Mouse (Mus musculus) forebrain, embryonic 14.5 days (tissue): ENCODE measurements at regions not wholly inside any gene's neighbourhood (a gene's known extent, or its start where the extent isn't known, plus 50 kb on each side); places are given as distances from the start of the nearest gene placed in this dataset.

Experiments used
- ATAC-seq: fragments of 200-750 bp; cut with Nextera tagmentation; 2 replicates; pipeline ENCODE4 v1.8.0; 2017; ENCODE audit warnings: mild to moderate bottlenecking, moderate library complexity
- DNase-seq: peaks from one replicate; pipeline ENCODE4 v3.0.0-alpha.2; 2015; ENCODE audit warnings: low spot score
- H3K27ac ChIP-seq: fragments of 300-500 bp; sonication (generic); 2 replicates; pipeline ENCODE4 v1.5.1; 2014; ENCODE audit warnings: low read depth, mild to moderate bottlenecking, control low read depth, low read length, moderate library complexity
- H3K27me3 ChIP-seq: fragments of 300-500 bp; sonication (generic); replicated peaks from 2 replicates; pipeline ENCODE4 v1.6.1; 2014; ENCODE audit warnings: low read length, control low read depth, mixed read lengths; ENCODE audit not compliant: control insufficient read depth, insufficient read depth
- H3K36me3 ChIP-seq: fragments of 300-500 bp; sonication (generic); 2 replicates; pipeline ENCODE4 v1.6.1; 2014; ENCODE audit warnings: low read length, control low read depth; ENCODE audit not compliant: control insufficient read depth, insufficient read depth
- H3K4me1 ChIP-seq: fragments of 300-500 bp; sonication (generic); 2 replicates; pipeline ENCODE4 v1.6.1; 2014; ENCODE audit warnings: antibody characterized with exemption, low read length, control low read depth; ENCODE audit not compliant: control insufficient read depth, insufficient read depth
- H3K4me2 ChIP-seq: fragments of 300-500 bp; sonication (generic); 2 replicates; pipeline ENCODE4 v1.6.1; 2014; ENCODE audit warnings: mild to moderate bottlenecking, control low read depth, low read length
- H3K4me3 ChIP-seq: fragments of 300-500 bp; sonication (generic); 2 replicates; pipeline ENCODE4 v1.5.1; 2014; ENCODE audit warnings: low read depth, low read length, control low read depth
- H3K9ac ChIP-seq: fragments of 300-500 bp; sonication (generic); 2 replicates; pipeline ENCODE4 v1.6.1; 2014; ENCODE audit warnings: mild to moderate bottlenecking, low read length, control low read depth, moderate library complexity
- H3K9me3 ChIP-seq: fragments of 300-500 bp; sonication (generic); replicated peaks from 2 replicates; pipeline ENCODE4 v1.6.1; 2016; ENCODE audit warnings: low read length, control low read depth, mixed read lengths; ENCODE audit not compliant: control insufficient read depth
- WGBS: fragments of 180-500 bp; shearing (Covaris S2); extraction: QIAGEN DNeasy Blood & Tissue Kit; methylation state at CpG from one replicate; pipeline ENCODE4 v1.1.7; 2014; 5-methylcytosine and 5-hydroxymethylcytosine counted together

DNA sequence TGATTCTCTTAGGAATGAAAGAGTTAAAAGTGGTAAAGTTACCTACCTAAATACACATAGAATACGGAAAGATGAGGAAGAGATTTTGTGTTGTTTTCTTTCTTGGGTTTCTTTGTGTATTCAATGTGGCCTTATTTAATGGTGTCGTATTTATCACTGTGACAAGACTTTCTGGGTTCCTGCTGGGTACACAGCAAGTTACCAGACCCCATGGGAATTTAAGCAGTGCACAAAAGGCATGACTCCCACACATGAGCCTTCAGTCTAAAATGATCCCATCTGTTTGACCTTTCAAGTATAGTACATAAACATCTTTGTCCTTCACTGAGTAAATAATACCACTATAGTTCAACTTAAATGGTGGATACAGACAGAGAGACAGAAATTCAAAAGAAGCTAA, 349.0 kb upstream of the Cited2 start:
- no peaks in the 10 kb centered on the region for H3K9me3 ChIP-seq
- no peaks in the 10 kb centered on the region for H3K27me3 ChIP-seq
- H3K9ac ChIP-seq: no peak overlapping the region
- H3K4me3 ChIP-seq: no peak overlapping the region
- H3K36me3 ChIP-seq: no peaks in the 10 kb centered on the region
- H3K27ac ChIP-seq: no peak overlapping the region
- no peak for ATAC-seq
- H3K4me1 ChIP-seq: no peaks in the 10 kb centered on the region
- no peak overlapping the region for H3K4me2 ChIP-seq
- no peak for DNase-seq
- 42% methylated on average over 2 of the region's 2 CpGs for WGBS

DNA sequence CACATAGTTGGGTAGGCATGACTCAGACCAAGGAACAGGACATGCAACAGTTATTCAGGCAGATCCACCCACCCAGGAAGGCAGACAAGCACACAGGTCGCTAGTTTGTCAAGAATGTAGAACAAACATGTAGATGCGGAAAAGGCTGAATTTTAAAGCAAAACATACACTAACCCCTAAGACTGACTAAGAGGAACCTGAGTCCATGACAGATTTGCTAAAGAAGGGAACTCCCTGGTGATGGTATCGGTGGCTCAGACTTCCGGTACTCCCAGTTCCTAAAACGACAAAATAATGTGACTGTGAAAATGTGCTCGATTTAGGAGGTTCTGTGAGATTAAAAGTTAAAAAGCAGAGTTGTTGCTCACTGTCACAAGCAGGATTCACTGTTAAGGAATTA, 340.0 kb upstream of the Cited2 start:
- Histone ChIP-seq H3K4me3 (no peak overlapping the region), H3K9ac (no peak overlapping the region), H3K36me3 (no peaks in the 10 kb centered on the region), H3K4me1 (no peaks in the 10 kb centered on the region), H3K4me2 (no peak overlapping the region), H3K27me3 (no peaks in the 10 kb centered on the region), H3K9me3 (no peaks in the 10 kb centered on the region), H3K27ac (no peak overlapping the region)
- DNase-seq: no peak
- 95% methylated on average over 6 of the region's 6 CpGs for WGBS
- ATAC-seq: no peak

GRCm38 (mm10) chr10:17385181-17385580, 337.8 kb upstream of the Cited2 start:
- 45% methylated on average over 1 of the region's 1 CpGs for WGBS
- Histone ChIP-seq H3K27me3 (no peaks in the 10 kb centered on the region), H3K9me3 (no peaks in the 10 kb centered on the region), H3K4me2 (no peak overlapping the region), H3K9ac (no peak overlapping the region), H3K4me3 (no peak overlapping the region), H3K4me1 (no peaks in the 10 kb centered on the region), H3K36me3 (no peaks in the 10 kb centered on the region), H3K27ac (no peak overlapping the region; the same call in 1 of the 2 replicates)
- ATAC-seq (no peak), DNase-seq (peak; percentile 27)

DNA sequence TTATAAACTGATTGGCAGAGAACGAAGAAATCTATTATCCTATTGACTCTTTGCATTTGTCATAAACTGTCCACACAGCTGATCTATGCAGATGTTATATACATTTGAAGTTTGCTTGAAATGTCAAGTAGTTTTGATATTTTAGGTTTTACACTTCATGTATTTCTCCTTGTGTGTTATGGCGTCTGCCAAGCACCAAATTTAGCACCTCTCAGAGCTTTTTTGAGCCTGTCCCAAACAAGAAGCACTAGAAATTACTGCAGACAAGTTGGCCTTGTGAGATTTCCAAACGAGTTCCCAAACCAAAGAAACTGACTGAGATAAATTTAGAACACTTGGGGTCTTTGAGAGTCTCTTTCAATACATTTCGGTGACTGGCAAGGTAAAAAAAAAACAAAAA, 335.7 kb upstream of the Cited2 start:
- DNase-seq (no peak), ATAC-seq (no peak)
- Histone ChIP-seq H3K27ac (no peak overlapping the region), H3K9ac (no peak overlapping the region), H3K9me3 (no peaks in the 10 kb centered on the region; the same call in 1 of the 2 replicates), H3K27me3 (no peaks in the 10 kb centered on the region), H3K4me3 (no peak overlapping the region), H3K4me1 (no peaks in the 10 kb centered on the region), H3K36me3 (no peaks in the 10 kb centered on the region), H3K4me2 (no peak overlapping the region)
- WGBS: 81% methylated on average over 4 of the region's 4 CpGs

DNA sequence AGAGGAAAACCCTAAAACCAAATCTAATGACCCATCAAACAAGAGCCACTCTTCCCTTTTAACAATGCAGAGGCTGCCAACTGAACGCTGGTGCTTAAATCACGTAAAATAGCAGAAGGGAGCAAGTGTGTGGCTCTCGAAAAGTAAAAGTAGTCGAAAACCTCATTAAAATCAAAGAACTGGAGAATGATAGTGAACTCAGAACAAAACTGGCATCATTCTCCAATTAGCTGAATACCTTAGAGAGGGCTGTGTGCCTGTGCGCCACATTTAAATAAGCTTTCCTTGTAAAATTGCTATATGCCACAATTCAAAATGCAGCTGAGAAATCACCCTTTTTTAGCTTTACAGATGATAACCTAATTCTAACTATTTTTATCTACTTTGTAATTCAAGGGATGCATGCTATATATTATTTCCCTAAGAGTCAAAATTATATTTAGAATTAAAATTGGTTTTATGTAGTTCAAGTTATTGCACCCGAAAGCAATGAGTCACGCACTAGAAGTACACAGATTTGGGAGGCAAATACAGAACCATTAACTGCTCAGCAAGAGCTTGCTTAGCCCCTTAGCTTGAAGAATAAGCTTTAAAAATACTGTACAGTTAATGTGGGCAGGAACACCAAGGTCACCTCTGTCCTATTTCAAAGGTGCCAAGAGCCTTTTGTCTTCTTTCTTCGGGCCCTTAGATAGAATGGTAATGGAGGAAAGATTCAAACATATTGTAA, 327.4 kb upstream of the Cited2 start:
- Histone ChIP-seq H3K9me3 (no peaks in the 10 kb centered on the region; the same call in 1 of the 2 replicates), H3K4me1 (peaks cover 3% of the 10 kb centered on the region; the same call in 1 of the 2 replicates), H3K9ac (no peak overlapping the region), H3K27me3 (no peaks in the 10 kb centered on the region), H3K4me3 (no peak overlapping the region), H3K36me3 (no peaks in the 10 kb centered on the region), H3K27ac (no peak overlapping the region), H3K4me2 (no peak overlapping the region)
- ATAC-seq (peak; percentile 63; the same call in 1 of the 2 replicates), DNase-seq (peak; percentile 62)
- 41% methylated on average over 8 of the region's 8 CpGs for WGBS

DNA sequence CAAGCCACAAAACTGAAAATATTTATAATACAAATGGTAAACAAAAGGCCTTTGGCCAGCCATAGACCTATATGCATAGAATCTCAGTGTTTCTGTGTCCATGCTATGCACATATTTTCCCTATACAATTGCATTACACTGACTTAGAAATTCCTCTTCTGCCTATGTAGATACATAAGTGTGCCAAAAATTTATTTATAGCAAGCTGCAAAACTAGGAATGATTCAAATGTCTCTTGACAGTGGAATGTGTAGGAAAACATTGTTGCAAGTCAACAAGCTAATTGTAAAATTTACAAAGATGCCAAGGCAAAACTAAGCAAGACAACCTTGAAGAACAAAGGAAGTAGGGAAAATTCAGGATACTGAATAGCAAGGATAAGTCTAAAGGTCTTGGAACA, 319.1 kb upstream of the Cited2 start:
- H3K4me3 ChIP-seq: no peak overlapping the region
- DNase-seq: no peak
- no peaks in the 10 kb centered on the region for H3K27me3 ChIP-seq
- ATAC-seq: no peak
- no peak overlapping the region for H3K4me2 ChIP-seq
- H3K9me3 ChIP-seq: no peaks in the 10 kb centered on the region
- H3K36me3 ChIP-seq: no peaks in the 10 kb centered on the region
- H3K9ac ChIP-seq: no peak overlapping the region
- H3K27ac ChIP-seq: no peak overlapping the region
- H3K4me1 ChIP-seq: no peaks in the 10 kb centered on the region

- no peak for DNase-seq
- Histone ChIP-seq H3K4me1 (no peaks in the 10 kb centered on the region), H3K4me3 (no peak overlapping the region), H3K36me3 (no peaks in the 10 kb centered on the region), H3K4me2 (no peak overlapping the region), H3K27me3 (no peaks in the 10 kb centered on the region), H3K9me3 (no peaks in the 10 kb centered on the region), H3K27ac (no peak overlapping the region), H3K9ac (no peak overlapping the region)
- 51% methylated on average over 2 of the region's 2 CpGs for WGBS
- ATAC-seq: no peak
These were observed 315.0 kb upstream of the Cited2 start for GRCm38 (mm10) chr10:17407854-17408606.

GRCm38 (mm10) chr10:17408781-17409180, 314.2 kb upstream of the Cited2 start:
- H3K9ac ChIP-seq: no peak overlapping the region
- no peak overlapping the region for H3K4me2 ChIP-seq
- no peaks in the 10 kb centered on the region for H3K4me1 ChIP-seq
- H3K36me3 ChIP-seq: no peaks in the 10 kb centered on the region
- no peak overlapping the region for H3K4me3 ChIP-seq
- no peak for ATAC-seq
- H3K27me3 ChIP-seq: no peaks in the 10 kb centered on the region
- H3K27ac ChIP-seq: no peak overlapping the region
- H3K9me3 ChIP-seq: no peaks in the 10 kb centered on the region
- WGBS: 85% methylated on average over 1 of the region's 1 CpGs
- no peak for DNase-seq

DNA sequence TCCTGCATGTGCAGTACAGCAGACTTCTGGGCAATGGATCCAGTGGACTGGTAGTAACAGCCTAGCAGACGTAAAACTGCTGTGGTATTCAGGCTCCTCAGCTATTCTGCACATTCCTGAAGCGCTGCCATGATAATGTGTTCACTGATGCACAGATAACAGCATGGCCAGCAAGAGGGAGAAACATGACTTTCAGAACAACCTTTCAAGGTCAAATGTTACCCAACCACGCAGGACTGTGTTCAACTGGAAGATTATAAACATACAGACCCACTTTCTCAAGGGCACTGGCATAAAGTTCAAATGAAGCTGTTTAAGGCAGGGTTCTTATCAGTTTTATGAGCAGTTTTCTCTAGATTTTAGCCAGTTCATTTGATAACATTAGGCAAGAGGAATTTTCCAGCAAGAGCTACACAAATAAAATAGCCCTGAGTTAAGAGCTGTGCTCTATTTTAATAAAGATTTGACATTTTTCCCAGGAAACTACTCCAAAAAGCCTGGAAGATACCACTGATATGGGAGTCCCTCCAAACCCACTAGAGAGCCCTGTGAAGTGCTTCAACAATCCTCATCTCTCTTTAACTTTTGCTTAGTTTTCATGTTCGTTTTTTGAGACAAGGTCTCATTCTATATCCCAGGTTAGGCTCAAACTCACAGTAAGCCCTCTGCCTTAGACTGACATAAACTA, 311.6 kb upstream of the Cited2 start:
- 40% methylated on average over 4 of the region's 4 CpGs for WGBS
- DNase-seq: no peak
- no peak for ATAC-seq

More for the DNA sequence above, 311.6 kb upstream of the Cited2 start:
- H3K36me3 ChIP-seq: no peaks in the 10 kb centered on the region
- H3K4me3 ChIP-seq: no peak overlapping the region
- H3K27ac ChIP-seq: no peak overlapping the region
- no peaks in the 10 kb centered on the region for H3K27me3 ChIP-seq
- H3K9ac ChIP-seq: no peak overlapping the region
- H3K4me2 ChIP-seq: no peak overlapping the region
- no peaks in the 10 kb centered on the region for H3K4me1 ChIP-seq
- H3K9me3 ChIP-seq: no peaks in the 10 kb centered on the region
